Comparison of ENCODE assay signal across 21 mouse cellular contexts in genomic region chr1:153545196-153545595, GRCm38 (mm10).
"Had no signal": no experiment of that assay in that cellular context is flagged by ENCODE, and none has a peak within 500 bp of the region (broad histone marks: within the 10 kb centered on the region; RNA-seq: fewer than 3 reads in every experiment).

No protein-coding gene starts in this region.

- H3K4me1 ChIP-seq: limb, embryonic 15.5 days had no signal

- DNase-seq: forebrain, postnatal 0 days; gastrocnemius, postnatal 14 days; gastrocnemius, postnatal 36 days; heart, adult 11 months; heart, adult 2 months; heart, postnatal 14 days; heart, postnatal 36 days; kidney, postnatal 10 days; layer of hippocampus, adult 9-11 months; layer of hippocampus, postnatal 36 days; left cerebral cortex, postnatal 4 days had no signal

- H3K4me3 ChIP-seq: heart, adult 2 months; heart, embryonic 13.5 days; heart, embryonic 15.5 days; hindbrain, embryonic 13.5 days; hindbrain, embryonic 15.5 days; limb, embryonic 13.5 days; limb, embryonic 15.5 days; liver, embryonic 12.5 days had no signal

- H3K36me3 ChIP-seq: heart, embryonic 13.5 days; heart, embryonic 15.5 days; hindbrain, embryonic 13.5 days; hindbrain, embryonic 15.5 days; limb, embryonic 13.5 days; limb, embryonic 15.5 days; liver, embryonic 12.5 days had no signal

- ATAC-seq: forebrain, postnatal 0 days; hindbrain, postnatal 0 days; liver, embryonic 12.5 days had no signal

- H3K9ac ChIP-seq: forebrain, postnatal 0 days; heart, embryonic 13.5 days; heart, embryonic 15.5 days; hindbrain, embryonic 13.5 days; hindbrain, embryonic 15.5 days; limb, embryonic 13.5 days; limb, embryonic 15.5 days; liver, embryonic 12.5 days; liver, embryonic 14.5 days had no signal

- H3K27ac ChIP-seq: heart, adult 2 months; heart, embryonic 13.5 days; heart, embryonic 15.5 days; hindbrain, embryonic 13.5 days; hindbrain, embryonic 15.5 days; hindbrain, postnatal 0 days; limb, embryonic 13.5 days; limb, embryonic 15.5 days; liver, embryonic 12.5 days; liver, embryonic 14.5 days had no signal

- H3K4me2 ChIP-seq: heart, embryonic 11.5 days; heart, embryonic 13.5 days; heart, embryonic 15.5 days; hindbrain, embryonic 13.5 days; hindbrain, embryonic 15.5 days; limb, embryonic 13.5 days; limb, embryonic 15.5 days; liver, embryonic 12.5 days had no signal

- H3K27me3 ChIP-seq: heart, embryonic 15.5 days; hindbrain, embryonic 13.5 days; hindbrain, embryonic 15.5 days; limb, embryonic 15.5 days had no signal

- H3K9me3 ChIP-seq: heart, embryonic 13.5 days; heart, embryonic 15.5 days; hindbrain, embryonic 13.5 days; hindbrain, embryonic 15.5 days; limb, embryonic 13.5 days; limb, embryonic 15.5 days; liver, embryonic 12.5 days had no signal
